Mouse (Mus musculus): Measurements from ENCODE around the gene Rpl41.
"Not testable (repeated sequence)": the region's sequence is repeated elsewhere in the genome, so short reads cannot be mapped to it uniquely, and the experiment has no call there.

The Rpl41 gene

GRCm38 (mm10) chr10:128555567-128555966 is 6.5 kb upstream of the Rpl41 start:
- not testable (repeated sequence) for DNase-seq (ENCODE audit: low spot score)

GRCm38 (mm10) chr10:128550144-128550823 is 1.2 kb upstream of the Rpl41 start:
- not testable (repeated sequence) for DNase-seq (ENCODE audit: low spot score)

- peak; percentile 41 for DNase-seq (ENCODE audit: low spot score)
Measured at GRCm38 (mm10) chr10:128549682-128550057, 565 bp upstream of the Rpl41 start.

GRCm38 (mm10) chr10:128548051-128548791 is 884 bp downstream of the Rpl41 start:
- DNase-seq (ENCODE audit: low spot score): peak; percentile 57

DNA sequence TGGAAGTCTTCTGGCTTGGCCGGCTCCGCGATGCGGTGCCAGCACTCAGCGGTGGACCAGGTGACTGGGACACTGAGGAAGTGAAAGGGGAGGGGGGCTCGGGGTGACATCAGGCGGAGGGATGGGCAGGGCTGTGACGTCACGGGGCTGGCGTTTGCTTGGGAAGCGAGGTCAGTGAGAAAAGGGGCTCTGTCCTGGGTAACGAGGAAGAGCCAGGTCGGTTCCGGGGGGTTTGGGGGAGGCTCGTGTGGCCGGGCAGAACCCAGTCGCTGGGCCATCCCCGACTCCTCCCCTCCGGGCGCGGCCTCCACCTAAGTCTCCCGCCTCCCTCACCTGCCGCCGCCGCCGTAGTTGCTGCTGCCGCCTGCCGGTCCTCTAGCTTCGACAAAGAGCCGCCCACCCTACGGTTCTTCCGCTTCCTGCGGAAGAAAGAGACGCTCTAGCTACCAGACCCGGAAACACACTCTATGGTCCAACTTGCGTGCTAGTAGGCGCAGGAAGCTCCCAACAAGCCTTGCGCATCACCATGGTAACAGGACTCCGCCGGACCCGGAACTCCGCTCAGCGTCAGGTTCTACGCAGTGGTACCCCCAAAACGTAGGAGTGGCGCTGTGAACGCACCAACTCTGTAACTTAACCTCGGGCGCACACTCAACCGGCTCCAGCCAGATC is 1.6 kb downstream of the Rpl41 start, which contains the start of gene Zc3h10:
Gene Zc3h10, minus strand, starts transcription at position 414 of the 672 bp plus-strand sequence.
- DNase-seq (ENCODE audit: low spot score): peak; percentile 100

- DNase-seq (ENCODE audit: low spot score): no peak
Measured at GRCm38 (mm10) chr10:128546787-128547186, 2.3 kb downstream of the Rpl41 start.

DNA sequence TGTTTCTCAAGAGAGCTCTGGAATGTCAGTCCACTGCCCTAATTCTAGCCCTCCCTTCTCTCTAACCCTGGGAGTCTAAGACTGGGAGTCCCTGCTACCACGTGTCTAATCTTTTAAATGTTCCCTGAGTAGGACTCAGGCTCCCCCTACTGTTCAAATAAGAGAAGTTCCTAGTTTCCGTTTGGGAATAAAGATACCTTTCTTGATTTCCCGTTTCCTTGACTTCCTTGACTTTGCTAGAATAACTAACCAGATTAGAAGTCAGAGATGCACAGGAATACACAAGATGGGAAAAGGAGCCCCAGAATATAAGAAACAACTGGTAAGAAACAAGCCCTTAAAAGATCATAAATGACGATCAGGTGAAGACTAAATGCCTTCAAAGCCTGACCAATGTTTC is 2.7 kb downstream of the Rpl41 start:
- peak; percentile 94 for DNase-seq (ENCODE audit: low spot score)

DNA sequence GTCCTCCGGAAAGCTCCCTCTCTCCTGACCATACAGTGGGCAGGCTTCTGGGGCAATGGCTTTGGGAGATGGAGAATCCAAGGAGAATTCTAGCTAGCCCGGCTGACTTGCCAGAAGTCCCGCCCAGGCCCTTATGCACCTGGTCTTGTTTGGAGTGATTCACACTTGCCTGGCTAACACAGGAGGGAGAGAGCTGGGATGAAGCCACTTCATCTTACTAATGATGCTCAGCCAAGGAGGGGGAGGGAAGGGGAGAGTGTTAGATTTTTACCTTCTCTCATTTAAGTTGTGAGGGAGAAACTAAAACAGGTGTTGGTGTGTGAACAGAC is 3.6 kb downstream of the Rpl41 start:
- DNase-seq (ENCODE audit: low spot score): peak; percentile 37

- DNase-seq (ENCODE audit: low spot score): no peak
Measured at GRCm38 (mm10) chr10:128544674-128545569, 4.2 kb downstream of the Rpl41 start.

DNA sequence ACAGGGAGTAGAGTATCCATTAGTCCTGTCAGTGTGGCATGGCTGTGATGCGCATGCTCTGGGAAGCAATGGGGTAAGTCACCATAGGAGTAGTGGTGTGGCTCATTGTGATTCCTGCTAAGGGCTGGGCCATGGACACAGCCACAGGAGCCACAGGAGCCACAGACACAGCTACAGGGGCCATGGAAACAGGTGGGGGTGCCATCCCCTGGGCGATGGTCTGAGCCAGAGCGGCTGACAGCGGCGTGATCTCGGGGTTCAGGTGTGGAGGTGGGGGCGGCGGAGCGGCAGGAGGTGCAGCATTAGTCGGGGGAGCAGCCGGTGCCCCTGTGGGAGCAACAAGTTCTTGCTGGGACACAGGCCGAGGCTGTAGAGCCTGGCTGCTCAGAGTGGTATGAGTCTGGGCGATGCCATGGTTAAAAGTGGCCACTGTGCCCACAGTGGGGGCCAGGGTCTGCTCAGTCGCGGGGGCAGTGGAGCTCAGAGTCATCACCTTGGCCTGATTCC is 4.9 kb downstream of the Rpl41 start:
- DNase-seq (ENCODE audit: low spot score): no peak

DNA sequence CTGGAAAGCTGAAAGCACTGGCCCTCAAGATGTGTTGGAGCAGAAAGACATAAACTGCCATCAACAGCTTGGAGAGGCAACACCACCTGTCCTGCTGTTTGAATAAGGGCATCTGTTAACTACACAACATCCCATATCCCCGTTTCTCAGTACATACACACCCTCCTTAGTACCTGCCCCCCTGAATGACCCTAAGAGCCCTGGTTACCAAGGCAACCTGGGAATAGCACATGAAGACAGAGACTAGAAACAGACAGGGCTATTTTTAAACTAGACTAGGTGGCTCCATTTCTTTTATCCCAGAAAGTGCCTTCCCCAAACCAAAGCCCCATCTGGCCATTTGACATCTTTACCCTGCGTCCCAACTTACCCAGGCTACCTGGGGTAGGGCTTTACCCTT is 6.0 kb downstream of the Rpl41 start:
- DNase-seq (ENCODE audit: low spot score): peak; percentile 41

GRCm38 (mm10) chr10:128538340-128538870 is 10.7 kb downstream of the Rpl41 start:
- no peak for DNase-seq (ENCODE audit: low spot score)

- DNase-seq (ENCODE audit: low spot score): peak; percentile 98
Measured at GRCm38 (mm10) chr10:128536266-128536940, 12.7 kb downstream of the Rpl41 start.

GRCm38 (mm10) chr10:128535624-128536265 is 13.4 kb downstream of the Rpl41 start:
- DNase-seq (ENCODE audit: low spot score): peak; percentile 52

GRCm38 (mm10) chr10:128535206-128535605 is 13.9 kb downstream of the Rpl41 start:
- peak; percentile 38 for DNase-seq (ENCODE audit: low spot score)

DNA sequence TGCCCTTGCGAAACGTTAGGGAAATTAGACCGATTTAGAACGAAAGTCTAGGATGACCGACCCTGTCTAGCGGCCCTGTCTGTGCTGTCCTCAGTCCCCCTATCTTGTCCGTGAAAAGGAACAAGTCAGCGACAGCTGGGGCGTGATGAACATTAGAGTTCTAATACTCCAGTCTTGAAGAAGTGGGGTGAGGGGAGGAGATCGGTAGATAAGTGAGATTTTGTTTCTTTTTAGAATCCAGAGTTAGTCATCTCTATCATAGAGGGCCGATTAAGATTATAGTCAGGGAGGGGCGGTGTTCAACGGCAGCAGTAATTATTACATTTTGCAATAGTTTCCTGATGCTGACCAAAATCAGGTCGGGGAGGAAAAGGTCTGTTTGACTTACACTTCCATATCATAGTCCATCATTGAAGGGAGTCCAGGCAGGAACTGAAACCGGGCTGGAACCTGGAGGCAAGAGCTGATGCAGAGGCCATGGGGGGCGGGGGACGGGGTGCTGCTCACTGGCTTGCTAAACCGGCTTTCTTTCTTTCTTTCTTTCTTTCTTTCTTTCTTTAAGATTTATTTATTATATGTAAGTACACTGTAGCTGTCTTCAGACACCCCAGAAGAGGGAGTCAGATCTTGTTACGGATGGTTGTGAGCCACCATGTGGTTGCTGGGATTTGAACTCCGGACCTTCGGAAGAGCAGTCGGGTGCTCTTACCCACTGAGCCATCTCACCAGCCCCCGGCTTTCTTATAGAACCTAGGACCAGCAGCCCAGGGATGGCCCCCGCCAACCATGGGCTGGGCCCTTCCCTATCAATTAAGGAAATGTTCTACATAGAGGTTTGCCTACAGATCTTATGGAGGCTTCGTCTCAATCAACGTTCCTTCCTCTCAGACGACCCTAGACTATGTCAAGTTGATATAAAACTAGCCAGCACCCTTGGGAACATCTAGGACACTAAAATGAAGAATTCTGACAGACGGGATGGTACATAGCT is 22.4 kb downstream of the Rpl41 start:
- DNase-seq (ENCODE audit: low spot score): peak; percentile 55

DNA sequence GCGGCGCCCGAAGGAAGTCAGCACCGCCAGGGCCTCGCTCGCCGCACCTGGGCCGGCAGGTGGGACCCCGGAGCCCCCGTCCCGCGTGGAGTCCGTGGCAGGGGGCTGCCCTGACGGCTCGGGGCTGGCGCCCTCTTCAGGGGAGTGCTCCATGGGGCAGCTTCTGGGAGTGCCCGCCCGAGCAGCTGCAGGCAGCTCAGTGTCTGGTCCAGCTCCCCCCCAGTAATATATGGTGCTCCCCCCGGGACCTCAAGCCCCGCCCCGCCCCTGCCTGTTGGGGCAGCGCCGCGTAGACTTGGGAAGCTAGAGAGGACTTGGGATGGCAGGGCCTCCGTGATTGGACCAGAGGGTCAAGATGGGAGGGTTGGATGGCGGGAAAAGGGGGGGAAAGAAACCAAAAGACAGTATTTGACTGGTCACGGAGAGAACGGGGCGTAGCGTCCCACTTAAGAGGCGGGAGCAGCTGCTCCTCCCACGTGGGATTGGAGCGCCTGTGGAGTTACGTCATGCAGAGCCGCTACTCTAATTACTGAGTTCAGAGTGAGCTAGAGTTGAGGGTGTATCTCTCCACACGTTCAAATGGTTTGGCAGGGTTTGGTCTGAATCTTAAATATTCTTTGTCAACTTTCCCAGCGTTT is 23.3 kb downstream of the Rpl41 start, which contains the start of gene Esyt1:
Gene Esyt1, minus strand, starts transcription at position 201 of the 638 bp plus-strand sequence.
- peak; percentile 100 for DNase-seq (ENCODE audit: low spot score)

All from MN1 (cell line).